Mouse (Mus musculus) thymus, adult 2 months (tissue): ENCODE results near the gene Nfat5.

Experiments used
- CTCF ChIP-seq: fragments of 200-500 bp; IDR thresholded peaks from 2 replicates; pipeline ENCODE4 v1.5.1; 2012; ENCODE audit warnings: mild to moderate bottlenecking, control low read depth, low read length, moderate library complexity, borderline replicate concordance; ENCODE audit not compliant: control insufficient read depth, poor library complexity, insufficient read depth; ENCODE audit errors: extremely low read depth
- POLR2A ChIP-seq: fragments of 200-500 bp; IDR thresholded peaks from 2 replicates; pipeline ENCODE4 v1.6.1; 2012; ENCODE audit warnings: mild to moderate bottlenecking, low read length, control low read depth, moderate library complexity; ENCODE audit not compliant: control insufficient read depth, poor library complexity, insufficient read depth; ENCODE audit errors: extremely low read depth

DNA sequence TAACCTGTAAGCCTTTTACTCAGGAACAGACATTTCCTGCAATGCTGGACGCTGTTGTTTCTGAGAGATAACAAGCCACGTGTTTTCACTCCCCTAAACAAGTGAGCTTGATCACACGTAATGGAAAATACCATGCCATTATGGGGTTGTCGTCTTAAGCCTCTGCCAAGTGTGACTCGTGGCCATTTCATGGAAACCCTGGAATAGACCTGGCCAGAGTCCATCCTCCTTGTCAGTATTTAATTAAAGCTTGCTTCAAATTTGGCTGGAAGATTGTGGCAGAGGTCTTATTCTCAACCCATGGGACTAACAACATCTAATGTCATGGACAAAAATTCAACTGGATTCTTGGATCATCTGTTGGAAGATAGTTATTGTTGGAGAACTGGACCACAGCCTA, 92.9 kb downstream of the Nfat5 start:
- TF ChIP-seq POLR2A (no peak), CTCF (no peak)
